Mouse (Mus musculus): ENCODE data around the gene Hipk2. TPM values are rescaled to one million over a fixed set of nuclear protein-coding genes. Genes with fewer than 3 reads are reported as not detected.

Gene Hipk2
- total and polyA plus RNA-seq, 3 experiments: 3.9 to 85.1 (median 14.1) TPM

Other genes with a start within 250 kb of the Hipk2 start
- 1.0 and 1.2 TPM in 2 replicates for gene Klrg2, start 238.9 kb downstream of the Hipk2 start, total RNA-seq (2012; rRNA removed)
- gene Klrg2, start 238.9 kb downstream of the Hipk2 start, polyA plus RNA-seq (2012; ENCODE audit: insufficient read depth in 1 of 2, insufficient read length in 2 of 2, low read depth in 1 of 2, low replicate concordance in 2 of 2, missing spikeins in 1 of 2): 1 to 10 TPM in 1 of 2 experiments, not detected in 1; 6.2 TPM
- gene Clec2l, start 213.1 kb downstream of the Hipk2 start, total RNA-seq (2012; rRNA removed): 5.3 and 6.0 TPM in 2 replicates
- gene Clec2l, start 213.1 kb downstream of the Hipk2 start, polyA plus RNA-seq (2012; ENCODE audit: insufficient read depth in 1 of 2, insufficient read length in 2 of 2, low read depth in 1 of 2, low replicate concordance in 2 of 2, missing spikeins in 1 of 2): 10 to 100 TPM in 1 of 2 experiments, not detected in 1; 10.4 TPM
- gene Tbxas1, start 761 bp downstream of the Hipk2 start, total RNA-seq (2012; rRNA removed): 0.54 and 0.65 TPM in 2 replicates
- gene Tbxas1, start 761 bp downstream of the Hipk2 start, polyA plus RNA-seq (2012; ENCODE audit: insufficient read depth in 1 of 2, insufficient read length in 2 of 2, low read depth in 1 of 2, low replicate concordance in 2 of 2, missing spikeins in 1 of 2): 1 to 10 TPM in 1 of 2 experiments, not detected in 1; 2.7 TPM
- gene Parp12, start 242.2 kb upstream of the Hipk2 start, total RNA-seq (2012; rRNA removed): 4.2 and 5.2 TPM in 2 replicates
- gene Parp12, start 242.2 kb upstream of the Hipk2 start, polyA plus RNA-seq (2012; ENCODE audit: insufficient read depth in 1 of 2, insufficient read length in 2 of 2, low read depth in 1 of 2, low replicate concordance in 2 of 2, missing spikeins in 1 of 2): 1 to 10 TPM in 1 of 2 experiments, not detected in 1; 8.6 TPM